Mouse (Mus musculus) hindbrain, embryonic 11.5 days (tissue): ENCODE measurements around the gene Nisch. TPM values are rescaled to one million over a fixed set of nuclear protein-coding genes. Genes with fewer than 3 reads are reported as not detected.

Experiments
- ATAC-seq: fragments of 200-750 bp; cut with Nextera tagmentation; 2 replicates; pipeline ENCODE4 v1.8.0; 2017; ENCODE audit warnings: mild to moderate bottlenecking, moderate TSS enrichment, moderate library complexity; ENCODE audit not compliant: low FRiP score
- DNase-seq: peaks from one replicate; pipeline ENCODE4 v3.0.0-alpha.2; 2015; ENCODE audit warnings: low spot score
- H3K27ac ChIP-seq: fragments of 300-500 bp; sonication (generic); 2 replicates; pipeline ENCODE4 v1.5.1; 2014; ENCODE audit warnings: mild to moderate bottlenecking, low read depth, low read length
- H3K27me3 ChIP-seq: fragments of 300-500 bp; sonication (generic); 2 replicates; pipeline ENCODE4 v1.6.1; 2014; ENCODE audit warnings: mild to moderate bottlenecking, low read length, moderate library complexity, mixed read lengths; ENCODE audit not compliant: control insufficient read depth, insufficient read depth
- H3K36me3 ChIP-seq: fragments of 300-500 bp; sonication (generic); 2 replicates; pipeline ENCODE4 v1.6.1; 2014; ENCODE audit warnings: mild to moderate bottlenecking, low read length, moderate library complexity, mixed read lengths; ENCODE audit not compliant: control insufficient read depth, insufficient read depth
- H3K4me1 ChIP-seq: fragments of 300-500 bp; sonication (generic); replicated peaks from 2 replicates; pipeline ENCODE4 v1.6.1; 2014; ENCODE audit warnings: low read length, mixed read lengths; ENCODE audit not compliant: control insufficient read depth, insufficient read depth
- H3K4me2 ChIP-seq: fragments of 300-500 bp; sonication (generic); replicated peaks from 2 replicates; pipeline ENCODE4 v1.6.1; 2014; ENCODE audit warnings: mild to moderate bottlenecking, low read depth, low read length
- H3K4me3 ChIP-seq: fragments of 300-500 bp; sonication (generic); 2 replicates; pipeline ENCODE4 v1.5.1; 2014; ENCODE audit warnings: low read depth, low read length
- H3K9ac ChIP-seq: fragments of 300-500 bp; sonication (generic); 2 replicates; pipeline ENCODE4 v1.6.1; 2014; ENCODE audit warnings: low read depth, low read length
- H3K9me3 ChIP-seq: fragments of 300-500 bp; sonication (generic); 2 replicates; pipeline ENCODE4 v1.6.1; 2016; ENCODE audit warnings: low read length; ENCODE audit not compliant: control insufficient read depth
- WGBS: fragments of 180-500 bp; shearing (Covaris S2); extraction: QIAGEN DNeasy Blood & Tissue Kit; methylation state at CpG from one replicate; pipeline ENCODE4 v1.1.7; 2014; 5-methylcytosine and 5-hydroxymethylcytosine counted together
- polyA plus RNA-seq: library from polyadenylated mRNA; unstranded; fragments of >200 nt; fragmentation: Nextera tagmentation; extraction: Ambion mirVana; gene quantifications from 2 replicates; pipeline ENCODE4 v1.2.1, GENCODE M21; 2014

The Nisch gene
- polyA plus RNA-seq, 1 experiment from 2014 or later = 305 TPM

GRCm38 (mm10) chr14:31135495-31136410 is 81.0 kb downstream of the Nisch start:
- H3K4me1 ChIP-seq = peaks cover 6% of the 10 kb centered on the region; the same call in 1 of the 2 replicates
- DNase-seq (no peak), ATAC-seq (no peak)
- no peak overlapping the region for H3K4me2 ChIP-seq
- H3K27ac ChIP-seq = no peak overlapping the region
- 95% methylated on average over 34 of the region's 34 CpGs for WGBS
- no peak overlapping the region for H3K9ac ChIP-seq
- H3K4me3 ChIP-seq = no peak overlapping the region
- no peaks in the 10 kb centered on the region for H3K9me3 ChIP-seq
- no peaks in the 10 kb centered on the region for H3K27me3 ChIP-seq
- peaks cover 41% of the 10 kb centered on the region for H3K36me3 ChIP-seq

- no peak overlapping the region for H3K9ac ChIP-seq
- H3K4me2 ChIP-seq = no peak overlapping the region
- peaks cover 9% of the 10 kb centered on the region; the same call in 1 of the 2 replicates for H3K4me1 ChIP-seq
- H3K27ac ChIP-seq = no peak overlapping the region
- no peak for ATAC-seq
- no peaks in the 10 kb centered on the region for H3K9me3 ChIP-seq
- no peak overlapping the region for H3K4me3 ChIP-seq
- H3K27me3 ChIP-seq = no peaks in the 10 kb centered on the region
- 92% methylated on average over 25 of the region's 25 CpGs for WGBS
- H3K36me3 ChIP-seq = peaks cover 33% of the 10 kb centered on the region
- DNase-seq = no peak
These were observed 82.4 kb downstream of the Nisch start for GRCm38 (mm10) chr14:31134015-31135000.

GRCm38 (mm10) chr14:31133023-31133665 is 83.6 kb downstream of the Nisch start:
- no peak for ATAC-seq
- H3K4me2 ChIP-seq = peak overlapping the region; percentile 14; the same call in 1 of the 2 replicates
- DNase-seq = no peak
- WGBS = 79% methylated on average over 11 of the region's 11 CpGs
- H3K9ac ChIP-seq = no peak overlapping the region
- H3K4me3 ChIP-seq = no peak overlapping the region
- no peaks in the 10 kb centered on the region for H3K27me3 ChIP-seq
- no peaks in the 10 kb centered on the region for H3K9me3 ChIP-seq
- peaks cover 9% of the 10 kb centered on the region; the same call in 1 of the 2 replicates for H3K4me1 ChIP-seq
- peaks cover 24% of the 10 kb centered on the region for H3K36me3 ChIP-seq
- no peak overlapping the region for H3K27ac ChIP-seq

GRCm38 (mm10) chr14:31132491-31132975 is 84.2 kb downstream of the Nisch start:
- H3K36me3 ChIP-seq = peaks cover 21% of the 10 kb centered on the region
- H3K27ac ChIP-seq = no peak overlapping the region
- no peaks in the 10 kb centered on the region for H3K9me3 ChIP-seq
- ATAC-seq (no peak), DNase-seq (no peak)
- peaks cover 9% of the 10 kb centered on the region; the same call in 1 of the 2 replicates for H3K4me1 ChIP-seq
- no peaks in the 10 kb centered on the region for H3K27me3 ChIP-seq
- H3K4me3 ChIP-seq = peak overlapping the region; percentile 86
- 84% methylated on average over 7 of the region's 7 CpGs for WGBS
- peak overlapping the region; percentile 61 for H3K4me2 ChIP-seq
- H3K9ac ChIP-seq = peak overlapping the region; percentile 94

- Histone ChIP-seq H3K4me3 (peak overlapping the region; percentile 86), H3K4me1 (peaks cover 9% of the 10 kb centered on the region; the same call in 1 of the 2 replicates), H3K9ac (peak overlapping the region; percentile 94), H3K27me3 (no peaks in the 10 kb centered on the region), H3K36me3 (peaks cover 18% of the 10 kb centered on the region), H3K27ac (no peak overlapping the region; the same call in 1 of the 2 replicates), H3K4me2 (peak overlapping the region; percentile 61), H3K9me3 (no peaks in the 10 kb centered on the region)
- ATAC-seq (no peak), DNase-seq (no peak)
- 9% methylated on average over 6 of the region's 6 CpGs for WGBS
These were observed 84.7 kb downstream of the Nisch start for GRCm38 (mm10) chr14:31132031-31132430.

- Histone ChIP-seq H3K4me3 (peak overlapping the region; percentile 86), H3K9me3 (no peaks in the 10 kb centered on the region), H3K4me1 (peaks cover 9% of the 10 kb centered on the region; the same call in 1 of the 2 replicates), H3K27me3 (no peaks in the 10 kb centered on the region), H3K36me3 (peaks cover 11% of the 10 kb centered on the region), H3K4me2 (peak overlapping the region; percentile 61), H3K27ac (peak overlapping the region; percentile 89), H3K9ac (peak overlapping the region; percentile 94)
- peak; percentile 66 for DNase-seq
- under 1% methylated on average over 43 of the region's 43 CpGs for WGBS
- ATAC-seq = peak; percentile 8
These were observed 85.4 kb downstream of the Nisch start for GRCm38 (mm10) chr14:31131272-31131821.

- DNase-seq (peak; percentile 96), ATAC-seq (peak; percentile 86)
- Histone ChIP-seq H3K9ac (peak within 1 kb of the TSS; percentile 94), H3K36me3 (peaks cover 4% of the 10 kb centered on the region; the same call in 1 of the 2 replicates), H3K4me2 (peak within 1 kb of the TSS; percentile 61), H3K4me1 (peaks cover 9% of the 10 kb centered on the region; the same call in 1 of the 2 replicates), H3K4me3 (peak within 1 kb of the TSS; percentile 86), H3K27me3 (no peaks in the 10 kb centered on the region), H3K9me3 (no peaks in the 10 kb centered on the region), H3K27ac (peak within 1 kb of the TSS; percentile 89)
- 6% methylated on average over 50 of the region's 63 CpGs for WGBS
These were observed 86.2 kb downstream of the Nisch start, which contains the start of gene Nt5dc2 for GRCm38 (mm10) chr14:31130236-31131220. Gene Nt5dc2, plus strand, starts transcription at chr14:31131053.
